Mouse (Mus musculus) small intestine, adult 2 months (tissue): ENCODE data around the gene Lrfn2.

Experiments used
- CTCF ChIP-seq: fragments of 200-500 bp; IDR thresholded peaks from 2 replicates; pipeline ENCODE4 v1.5.1; 2012; ENCODE audit warnings: low read depth, mild to moderate bottlenecking, control low read depth, inconsistent platforms, low read length, moderate library complexity, mixed read lengths; ENCODE audit not compliant: insufficient replicate concordance, insufficient read length; ENCODE audit errors: extremely low read depth
- POLR2A ChIP-seq: fragments of 200-500 bp; IDR thresholded peaks from 2 replicates; pipeline ENCODE4 v1.6.1; 2012; ENCODE audit warnings: low read depth, mild to moderate bottlenecking, control low read depth, inconsistent platforms, low read length, moderate library complexity

- TF ChIP-seq CTCF (peak; percentile 16; the same call in 1 of the 2 replicates), POLR2A (no peak)
Observed at GRCm38 (mm10) chr17:49066748-49067147, 134.6 kb downstream of the Lrfn2 start.
